Mouse (Mus musculus): Measurements from ENCODE around the gene Rad18. TPM values are rescaled to one million over a fixed set of nuclear protein-coding genes. Genes with fewer than 3 reads are reported as not detected.

Gene Rad18
- 3.8 TPM for polyA plus RNA-seq (2014; fragmentation: Illumina TruSeq; extraction: RNeasy Lipid Tissue Mini Kit (QIAGEN cat#74804); ENCODE audit: low read depth, low replicate concordance)

GRCm38 (mm10) chr6:112696056-112696950, at the start of gene Rad18:
TSS of gene Rad18 (minus strand) at chr6:112696686.

Other genes starting within 250 kb of the Rad18 start
- not detected for gene Cav3, start 237.2 kb downstream of the Rad18 start, polyA plus RNA-seq (2014; fragmentation: Illumina TruSeq; extraction: RNeasy Lipid Tissue Mini Kit (QIAGEN cat#74804); ENCODE audit: low read depth, low replicate concordance)
- gene Oxtr, start 206.7 kb downstream of the Rad18 start, polyA plus RNA-seq (2014; fragmentation: Illumina TruSeq; extraction: RNeasy Lipid Tissue Mini Kit (QIAGEN cat#74804); ENCODE audit: low read depth, low replicate concordance), result 0.20 TPM